Mouse (Mus musculus) neural tube, embryonic 15.5 days (tissue): ENCODE data around the gene Dhrs1. TPM values are rescaled to one million over a fixed set of nuclear protein-coding genes. Genes with fewer than 3 reads are reported as not detected.

ENCODE experiments used
- ATAC-seq: fragments of 200-750 bp; cut with Nextera tagmentation; 2 replicates; pipeline ENCODE4 v1.8.0; 2017; ENCODE audit warnings: mild to moderate bottlenecking, moderate TSS enrichment, moderate library complexity; ENCODE audit not compliant: low FRiP score
- H3K27ac ChIP-seq: fragments of 300-500 bp; sonication (generic); replicated peaks from 2 replicates; pipeline ENCODE4 v1.5.1; 2015; ENCODE audit warnings: mild to moderate bottlenecking, inconsistent platforms
- H3K27me3 ChIP-seq: fragments of 300-500 bp; sonication (generic); replicated peaks from 2 replicates; pipeline ENCODE4 v1.6.1; 2015; ENCODE audit warnings: inconsistent platforms
- H3K36me3 ChIP-seq: fragments of 300-500 bp; sonication (generic); 2 replicates; pipeline ENCODE4 v1.6.1; 2015; ENCODE audit warnings: inconsistent platforms
- H3K4me1 ChIP-seq: fragments of 300-500 bp; sonication (generic); 2 replicates; pipeline ENCODE4 v1.6.1; 2015; ENCODE audit warnings: inconsistent platforms
- H3K4me2 ChIP-seq: fragments of 300-500 bp; sonication (generic); 2 replicates; pipeline ENCODE4 v1.6.1; 2015; ENCODE audit warnings: inconsistent platforms, mild to moderate bottlenecking, moderate library complexity
- H3K4me3 ChIP-seq: fragments of 300-500 bp; sonication (generic); replicated peaks from 2 replicates; pipeline ENCODE4 v1.5.1; 2015; ENCODE audit warnings: mild to moderate bottlenecking, inconsistent platforms
- H3K9ac ChIP-seq: fragments of 300-500 bp; sonication (generic); replicated peaks from 2 replicates; pipeline ENCODE4 v1.6.1; 2015; ENCODE audit warnings: mild to moderate bottlenecking, inconsistent platforms
- H3K9me3 ChIP-seq: fragments of 300-500 bp; sonication (generic); replicated peaks from 2 replicates; pipeline ENCODE4 v1.6.1; 2016; ENCODE audit warnings: inconsistent platforms
- WGBS: fragments of 180-500 bp; shearing (Covaris S2); methylation state at CpG from one replicate; pipeline ENCODE4 v1.1.7; 2015; ENCODE audit warnings: mixed read lengths; 5-methylcytosine and 5-hydroxymethylcytosine counted together
- polyA plus RNA-seq: library from polyadenylated mRNA; unstranded; fragments of >200 nt; fragmentation: Nextera tagmentation; extraction: Ambion mirVana; gene quantifications from 2 replicates; pipeline ENCODE4 v1.2.1, GENCODE M21; 2015

Gene Dhrs1
- polyA plus RNA-seq, 1 experiment from 2014 or later, result 79.7 TPM

- 89% methylated on average over 4 of the region's 4 CpGs for WGBS
- no peak overlapping the region for H3K4me3 ChIP-seq
- no peaks in the 10 kb centered on the region for H3K9me3 ChIP-seq
- no peak for ATAC-seq
- no peaks in the 10 kb centered on the region for H3K36me3 ChIP-seq
- H3K4me1 ChIP-seq, result no peaks in the 10 kb centered on the region
- no peak overlapping the region for H3K4me2 ChIP-seq
- H3K27me3 ChIP-seq, result no peaks in the 10 kb centered on the region
- H3K27ac ChIP-seq, result no peak overlapping the region
- H3K9ac ChIP-seq, result no peak overlapping the region
These were observed 48.3 kb downstream of the Dhrs1 start for GRCm38 (mm10) chr14:55697226-55697625.

GRCm38 (mm10) chr14:55689433-55689832, 56.1 kb downstream of the Dhrs1 start:
- Histone ChIP-seq H3K9me3 (no peaks in the 10 kb centered on the region), H3K4me1 (no peaks in the 10 kb centered on the region), H3K36me3 (no peaks in the 10 kb centered on the region), H3K27me3 (no peaks in the 10 kb centered on the region), H3K27ac (no peak overlapping the region), H3K4me2 (no peak overlapping the region), H3K9ac (no peak overlapping the region), H3K4me3 (no peak overlapping the region)
- ATAC-seq, result no peak
- WGBS, result 86% methylated on average over 10 of the region's 10 CpGs

Other genes with a start within 250 kb of the Dhrs1 start
- gene Cpne6, start 235.2 kb downstream of the Dhrs1 start, polyA plus RNA-seq, result 17.8 and 20.0 TPM in 2 replicates
- gene Nrl, start 220.7 kb downstream of the Dhrs1 start, polyA plus RNA-seq, result 0.13 and 0.26 TPM in 2 replicates
- gene Pck2, start 205.4 kb downstream of the Dhrs1 start, polyA plus RNA-seq, result 30.5 and 30.9 TPM in 2 replicates
- 98.9 and 102 TPM in 2 replicates for gene Dcaf11, start 185.7 kb downstream of the Dhrs1 start, polyA plus RNA-seq
- 0.46 and 0.75 TPM in 2 replicates for gene A730061H03Rik, start 185.3 kb downstream of the Dhrs1 start, polyA plus RNA-seq
- gene Fitm1, start 170.1 kb downstream of the Dhrs1 start, polyA plus RNA-seq, result 1.6 and 2.0 TPM in 2 replicates
- gene Psme1, start 167.6 kb downstream of the Dhrs1 start, polyA plus RNA-seq, result 214 and 228 TPM in 2 replicates
- 49.3 and 56.2 TPM in 2 replicates for gene Emc9, start 160.4 kb downstream of the Dhrs1 start, polyA plus RNA-seq
- gene Psme2, start 154.6 kb downstream of the Dhrs1 start, polyA plus RNA-seq, result 186 and 246 TPM in 2 replicates
- 20.4 and 22.0 TPM in 2 replicates for gene Rnf31, start 154.0 kb downstream of the Dhrs1 start, polyA plus RNA-seq
- gene Irf9, start 142.1 kb downstream of the Dhrs1 start, polyA plus RNA-seq, result 10.4 and 13.2 TPM in 2 replicates
- gene Rec8, start 127.7 kb downstream of the Dhrs1 start, polyA plus RNA-seq, result 15.1 and 16.6 TPM in 2 replicates
- 110 and 121 TPM in 2 replicates for gene Ipo4, start 109.7 kb downstream of the Dhrs1 start, polyA plus RNA-seq
- 0.77 and 1.7 TPM in 2 replicates for gene Gm49378, start 107.8 kb downstream of the Dhrs1 start, polyA plus RNA-seq
- gene Tm9sf1, start 101.9 kb downstream of the Dhrs1 start, polyA plus RNA-seq, result 62.6 and 72.5 TPM in 2 replicates
- 0.31 and 0.32 TPM in 2 replicates for gene Tssk4, start 95.5 kb downstream of the Dhrs1 start, polyA plus RNA-seq
- gene Mdp1, start 85.2 kb downstream of the Dhrs1 start, polyA plus RNA-seq, result 76.0 and 79.8 TPM in 2 replicates
- 50.2 and 50.8 TPM in 2 replicates for gene Gmpr2, start 73.7 kb downstream of the Dhrs1 start, polyA plus RNA-seq
- 590 and 594 TPM in 2 replicates for gene Nedd8, start 73.6 kb downstream of the Dhrs1 start, polyA plus RNA-seq
- gene Tinf2, start 63.9 kb downstream of the Dhrs1 start, polyA plus RNA-seq, result 24.9 and 28.3 TPM in 2 replicates
- 0.31 and 0.96 TPM in 2 replicates for gene Tgm1, start 31.8 kb downstream of the Dhrs1 start, polyA plus RNA-seq
- 56.7 and 65.1 TPM in 2 replicates for gene Rabggta, start 23.4 kb downstream of the Dhrs1 start, polyA plus RNA-seq
- gene Nop9, start within 50 bp of the Dhrs1 start, polyA plus RNA-seq, result 25.1 and 31.5 TPM in 2 replicates
- 0.35 and 0.93 TPM in 2 replicates for gene Cideb, start 12.8 kb upstream of the Dhrs1 start, polyA plus RNA-seq
- gene Ltb4r2, start 15.7 kb upstream of the Dhrs1 start, polyA plus RNA-seq, result 0.42 and 0.88 TPM in 2 replicates
- gene Ltb4r1, start 20.3 kb upstream of the Dhrs1 start, polyA plus RNA-seq, result 0.42 and 0.80 TPM in 2 replicates
- gene Adcy4, start 38.4 kb upstream of the Dhrs1 start, polyA plus RNA-seq, result 4.1 and 5.2 TPM in 2 replicates
- 2.8 and 14.2 TPM in 2 replicates for gene Ripk3, start 43.2 kb upstream of the Dhrs1 start, polyA plus RNA-seq
- gene Nfatc4, start 77.5 kb upstream of the Dhrs1 start, polyA plus RNA-seq, result 9.8 and 11.5 TPM in 2 replicates
- 9.5 and 10.8 TPM in 2 replicates for gene Nynrin, start 108.3 kb upstream of the Dhrs1 start, polyA plus RNA-seq
- gene Cbln3, start 138.7 kb upstream of the Dhrs1 start, polyA plus RNA-seq, result 0.45 and 0.58 TPM in 2 replicates
- gene Khnyn, start 139.3 kb upstream of the Dhrs1 start, polyA plus RNA-seq, result 11.0 and 11.9 TPM in 2 replicates
- gene Sdr39u1, start 154.6 kb upstream of the Dhrs1 start, polyA plus RNA-seq, result 148 and 166 TPM in 2 replicates
- 1.7 and 3.5 TPM in 2 replicates for gene Cma1, start 199.0 kb upstream of the Dhrs1 start, polyA plus RNA-seq
- gene Cma2, start 205.3 kb upstream of the Dhrs1 start, polyA plus RNA-seq, result not detected in 2 replicates